Mouse (Mus musculus): ENCODE measurements around the gene Pusl1. TPM values are rescaled to one million over a fixed set of nuclear protein-coding genes. Genes with fewer than 3 reads are reported as not detected.

Gene Pusl1
- total RNA-seq (2023): 33.6 TPM

GRCm38 (mm10) chr4:155891551-155892001 is at the start of gene Pusl1, which contains the start of gene Acap3:
Gene Pusl1 (minus strand): TSS chr4:155891781.
Gene Acap3 (plus strand): TSS chr4:155891822.

GRCm38 (mm10) chr4:155869317-155870033 is 22.1 kb downstream of the Pusl1 start, which contains the start of the genes Cptp and Ints11:
Gene Cptp (minus strand): TSS chr4:155869440.
Gene Ints11 (plus strand): TSS chr4:155869546.

GRCm38 (mm10) chr4:155863001-155863400 is 28.6 kb downstream of the Pusl1 start, which contains the start of gene Tas1r3:
Gene Tas1r3 (minus strand): TSS chr4:155863362.

GRCm38 (mm10) chr4:155846871-155847578 is 44.6 kb downstream of the Pusl1 start, which contains the start of gene Dvl1:
Gene Dvl1 (plus strand): TSS chr4:155847402.

GRCm38 (mm10) chr4:155839483-155839910 is 52.1 kb downstream of the Pusl1 start, which contains the start of gene Mxra8:
Gene Mxra8 (plus strand): TSS chr4:155839680.

Other genes starting within 250 kb of the Pusl1 start
- gene Gm10563, start 246.4 kb downstream of the Pusl1 start, total RNA-seq (2023): not detected
- not detected for gene Mmp23, start 238.4 kb downstream of the Pusl1 start, total RNA-seq (2023)
- gene Mib2, start 222.6 kb downstream of the Pusl1 start, total RNA-seq (2023): 35.2 TPM
- gene Fndc10, start 197.4 kb downstream of the Pusl1 start, total RNA-seq (2023): 8.0 TPM
- gene Ssu72, start 187.0 kb downstream of the Pusl1 start, total RNA-seq (2023): 69.3 TPM
- gene Tmem240, start 157.0 kb downstream of the Pusl1 start, total RNA-seq (2023): 1.2 TPM
- gene Atad3a, start 130.7 kb downstream of the Pusl1 start, total RNA-seq (2023): 52.2 TPM
- gene Vwa1, start 117.1 kb downstream of the Pusl1 start, total RNA-seq (2023): not detected
- gene Tmem88b, start 105.9 kb downstream of the Pusl1 start, total RNA-seq (2023): not detected
- gene Ankrd65, start 101.3 kb downstream of the Pusl1 start, total RNA-seq (2023): not detected
- 36.7 TPM for gene Mrpl20, start 88.9 kb downstream of the Pusl1 start, total RNA-seq (2023)
- 283 TPM for gene Ccnl2, start 79.3 kb downstream of the Pusl1 start, total RNA-seq (2023)
- 73.2 TPM for gene Aurkaip1, start 60.5 kb downstream of the Pusl1 start, total RNA-seq (2023)
- 3.2 TPM for gene Mxra8, start 52.1 kb downstream of the Pusl1 start, total RNA-seq (2023)
- gene Dvl1, start 44.4 kb downstream of the Pusl1 start, total RNA-seq (2023): 67.2 TPM
- 1.6 TPM for gene Tas1r3, start 28.4 kb downstream of the Pusl1 start, total RNA-seq (2023)
- gene Cptp, start 22.3 kb downstream of the Pusl1 start, total RNA-seq (2023): 9.6 TPM
- gene Ints11, start 22.2 kb downstream of the Pusl1 start, total RNA-seq (2023): 49.4 TPM
- gene Acap3, start within 50 bp of the Pusl1 start, total RNA-seq (2023): 46.6 TPM
- gene Ube2j2, start 52.0 kb upstream of the Pusl1 start, total RNA-seq (2023): 147 TPM
- gene C1qtnf12, start 70.5 kb upstream of the Pusl1 start, total RNA-seq (2023): 7.1 TPM
- 4.5 TPM for gene B3galt6, start 100.9 kb upstream of the Pusl1 start, total RNA-seq (2023)
- gene Sdf4, start 101.1 kb upstream of the Pusl1 start, total RNA-seq (2023): 221 TPM
- 33.2 TPM for gene Tnfrsf4, start 122.1 kb upstream of the Pusl1 start, total RNA-seq (2023)
- gene Tnfrsf18, start 134.4 kb upstream of the Pusl1 start, total RNA-seq (2023): 59.7 TPM
- gene Ttll10, start 167.6 kb upstream of the Pusl1 start, total RNA-seq (2023): not detected
- 37.9 TPM for gene 9430015G10Rik, start 218.2 kb upstream of the Pusl1 start, total RNA-seq (2023)
- 0.26 TPM for gene Rnf223, start 238.7 kb upstream of the Pusl1 start, total RNA-seq (2023)

Measured in CD4-positive naive resting alpha-beta T cell, adult 76 days (primary cell).